Mouse (Mus musculus): Measurements from ENCODE around the gene Dhx29. TPM values are rescaled to one million over a fixed set of nuclear protein-coding genes. Genes with fewer than 3 reads are reported as not detected.

Gene Dhx29
- polyA plus RNA-seq, 1 experiment from 2014 or later: 24.8 TPM

DNA sequence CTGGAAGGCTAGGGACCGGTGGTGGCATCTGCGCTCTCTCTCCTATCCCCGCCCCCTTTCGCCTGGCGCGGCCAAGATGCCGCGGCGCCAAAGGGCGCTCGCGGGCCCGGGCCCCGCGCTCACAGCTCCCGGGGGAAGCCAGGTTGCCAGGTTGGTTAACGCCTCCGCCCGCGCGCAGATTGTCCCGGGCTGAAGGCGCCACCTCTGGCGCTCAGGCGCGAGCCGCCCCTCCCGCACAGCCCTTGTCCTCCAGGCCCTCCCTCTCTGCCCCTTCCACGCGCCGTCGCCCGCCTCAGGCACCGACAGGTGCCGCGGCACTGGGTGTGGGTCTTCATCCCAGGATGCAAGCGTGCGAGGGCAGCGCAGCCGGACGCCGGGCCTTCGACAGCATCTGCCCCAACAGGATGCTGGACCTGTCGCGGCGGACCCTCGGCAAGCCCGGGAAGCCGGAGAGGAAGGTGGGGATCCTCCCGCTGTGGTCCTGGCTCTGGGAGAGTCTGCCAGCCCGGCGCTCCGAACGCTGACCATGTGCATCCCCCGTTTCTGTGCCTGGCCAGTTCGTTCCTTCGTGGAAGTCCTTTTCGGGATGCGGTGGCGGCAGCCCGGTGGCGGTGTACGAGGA is 66.4 kb downstream of the Dhx29 start, which contains the start of gene Mcidas:
TSS of gene Mcidas (plus strand) at position 315 of the 622 bp plus-strand sequence.
- peak within 1 kb of the TSS; percentile 23 for H3K9ac ChIP-seq (ENCODE audit: low read depth, low read length)
- peaks cover 90% of the 10 kb centered on the region for H3K27me3 ChIP-seq (ENCODE audit: control insufficient read depth, insufficient read depth, low read length)
- peak within 1 kb of the TSS; percentile 78 for H3K4me2 ChIP-seq (replicated peaks; ENCODE audit: low read depth, low read length)
- peak; percentile 33; the same call in 1 of the 2 replicates for ATAC-seq (ENCODE audit: low FRiP score, low TSS enrichment)
- WGBS: under 1% methylated on average over 59 of the region's 63 CpGs
- H3K4me3 ChIP-seq (ENCODE audit: low read length): peak within 1 kb of the TSS; percentile 40
- H3K36me3 ChIP-seq (ENCODE audit: control insufficient read depth, insufficient read depth, low read length): no peaks in the 10 kb centered on the region
- H3K9me3 ChIP-seq (ENCODE audit: control insufficient read depth, low read length): no peaks in the 10 kb centered on the region
- peaks cover 19% of the 10 kb centered on the region for H3K4me1 ChIP-seq (ENCODE audit: control insufficient read depth, insufficient read depth, low read length)
- H3K27ac ChIP-seq (ENCODE audit: low read depth, low read length): no peak within 1 kb of the TSS

DNA sequence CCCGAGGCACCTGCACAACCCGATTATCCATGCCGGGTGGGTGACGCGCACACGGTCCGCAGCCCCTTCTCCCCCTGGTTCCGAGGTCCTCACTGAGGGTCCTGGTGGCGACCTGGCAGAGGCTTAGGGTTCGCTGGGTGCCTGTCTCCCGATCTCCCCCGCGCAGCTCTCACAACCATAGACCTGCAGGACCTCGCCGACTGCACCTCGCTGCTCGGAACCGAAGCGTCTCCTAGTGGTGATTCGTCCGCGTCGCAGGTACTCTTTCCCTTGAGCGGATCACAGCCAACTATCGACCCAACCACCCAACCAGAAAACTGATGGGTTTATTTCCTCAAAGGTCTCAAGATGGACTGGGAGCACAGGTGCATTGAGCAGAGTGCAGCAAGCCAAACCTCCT is 66.9 kb downstream of the Dhx29 start:
- Histone ChIP-seq H3K9ac (ENCODE audit: low read depth, low read length) (no peak overlapping the region; the same call in 1 of the 2 replicates), H3K27me3 (ENCODE audit: control insufficient read depth, insufficient read depth, low read length) (peaks cover 90% of the 10 kb centered on the region), H3K9me3 (ENCODE audit: control insufficient read depth, low read length) (no peaks in the 10 kb centered on the region), H3K4me3 (ENCODE audit: low read length) (peak overlapping the region; percentile 40), H3K4me1 (ENCODE audit: control insufficient read depth, insufficient read depth, low read length) (peaks cover 20% of the 10 kb centered on the region), H3K27ac (ENCODE audit: low read depth, low read length) (no peak overlapping the region), H3K4me2 (replicated peaks; ENCODE audit: low read depth, low read length) (peak overlapping the region; percentile 78), H3K36me3 (ENCODE audit: control insufficient read depth, insufficient read depth, low read length) (no peaks in the 10 kb centered on the region)
- ATAC-seq (ENCODE audit: low FRiP score, low TSS enrichment): peak; percentile 32
- WGBS: 1% methylated on average over 24 of the region's 25 CpGs

DNA sequence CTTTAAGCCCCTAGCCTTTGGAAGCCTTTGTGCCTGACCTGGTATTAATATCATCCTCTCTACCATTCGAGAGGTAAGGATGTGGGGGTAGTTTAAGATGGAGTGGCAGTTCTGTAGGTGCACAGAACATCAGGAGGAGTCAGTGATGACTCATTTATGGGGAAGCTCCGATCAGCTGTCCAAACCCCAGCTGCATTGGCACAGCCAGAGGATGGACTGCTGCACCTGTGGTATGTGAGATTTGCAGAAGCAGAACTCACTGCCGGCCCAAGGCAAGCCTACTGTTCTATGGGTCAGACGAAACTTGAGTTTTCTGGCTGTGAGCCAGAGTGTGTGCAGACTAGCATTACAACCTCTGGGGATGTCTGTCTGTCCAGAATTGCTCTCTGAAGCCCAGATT is 69.2 kb downstream of the Dhx29 start:
- Histone ChIP-seq H3K27ac (ENCODE audit: low read depth, low read length) (no peak overlapping the region), H3K36me3 (ENCODE audit: control insufficient read depth, insufficient read depth, low read length) (no peaks in the 10 kb centered on the region), H3K4me2 (replicated peaks; ENCODE audit: low read depth, low read length) (no peak overlapping the region), H3K4me1 (ENCODE audit: control insufficient read depth, insufficient read depth, low read length) (peaks cover 15% of the 10 kb centered on the region), H3K9me3 (ENCODE audit: control insufficient read depth, low read length) (no peaks in the 10 kb centered on the region), H3K4me3 (ENCODE audit: low read length) (no peak overlapping the region), H3K27me3 (ENCODE audit: control insufficient read depth, insufficient read depth, low read length) (peaks cover 79% of the 10 kb centered on the region), H3K9ac (ENCODE audit: low read depth, low read length) (no peak overlapping the region)
- WGBS: 44% methylated on average over 4 of the region's 4 CpGs
- ATAC-seq (ENCODE audit: low FRiP score, low TSS enrichment): no peak

GRCm38 (mm10) chr13:112997369-112997768 is 70.1 kb downstream of the Dhx29 start:
- 65% methylated on average over 6 of the region's 6 CpGs for WGBS
- H3K9ac ChIP-seq (ENCODE audit: low read depth, low read length): no peak overlapping the region
- H3K36me3 ChIP-seq (ENCODE audit: control insufficient read depth, insufficient read depth, low read length): no peaks in the 10 kb centered on the region
- no peaks in the 10 kb centered on the region for H3K9me3 ChIP-seq (ENCODE audit: control insufficient read depth, low read length)
- H3K27ac ChIP-seq (ENCODE audit: low read depth, low read length): no peak overlapping the region
- H3K4me2 ChIP-seq (replicated peaks; ENCODE audit: low read depth, low read length): no peak overlapping the region
- peaks cover 15% of the 10 kb centered on the region for H3K4me1 ChIP-seq (ENCODE audit: control insufficient read depth, insufficient read depth, low read length)
- H3K27me3 ChIP-seq (ENCODE audit: control insufficient read depth, insufficient read depth, low read length): peaks cover 74% of the 10 kb centered on the region
- no peak overlapping the region for H3K4me3 ChIP-seq (ENCODE audit: low read length)
- ATAC-seq (ENCODE audit: low FRiP score, low TSS enrichment): no peak

- H3K9me3 ChIP-seq (ENCODE audit: control insufficient read depth, low read length): no peaks in the 10 kb centered on the region
- no peak overlapping the region for H3K27ac ChIP-seq (ENCODE audit: low read depth, low read length)
- under 1% methylated on average over 46 of the region's 46 CpGs for WGBS
- H3K4me3 ChIP-seq (ENCODE audit: low read length): peak overlapping the region; percentile 43
- H3K4me2 ChIP-seq (replicated peaks; ENCODE audit: low read depth, low read length): peak overlapping the region; percentile 82
- peak; percentile 41; the same call in 1 of the 2 replicates for ATAC-seq (ENCODE audit: low FRiP score, low TSS enrichment)
- no peaks in the 10 kb centered on the region for H3K36me3 ChIP-seq (ENCODE audit: control insufficient read depth, insufficient read depth, low read length)
- peaks cover 11% of the 10 kb centered on the region for H3K4me1 ChIP-seq (ENCODE audit: control insufficient read depth, insufficient read depth, low read length)
- H3K27me3 ChIP-seq (ENCODE audit: control insufficient read depth, insufficient read depth, low read length): peaks cover 63% of the 10 kb centered on the region
- peak overlapping the region; percentile 42; the same call in 1 of the 2 replicates for H3K9ac ChIP-seq (ENCODE audit: low read depth, low read length)
Observed at GRCm38 (mm10) chr13:112998427-112999201, 71.4 kb downstream of the Dhx29 start.

- Histone ChIP-seq H3K27ac (ENCODE audit: low read depth, low read length) (no peak overlapping the region), H3K27me3 (ENCODE audit: control insufficient read depth, insufficient read depth, low read length) (peaks cover 49% of the 10 kb centered on the region), H3K4me2 (replicated peaks; ENCODE audit: low read depth, low read length) (no peak overlapping the region)
Observed at GRCm38 (mm10) chr13:113000090-113000489, 72.8 kb downstream of the Dhx29 start.

GRCm38 (mm10) chr13:113000576-113001318 is 73.5 kb downstream of the Dhx29 start:
- H3K27me3 ChIP-seq (ENCODE audit: control insufficient read depth, insufficient read depth, low read length): peaks cover 43% of the 10 kb centered on the region
- no peak overlapping the region for H3K4me3 ChIP-seq (ENCODE audit: low read length)
- no peak overlapping the region for H3K27ac ChIP-seq (ENCODE audit: low read depth, low read length)
- H3K4me2 ChIP-seq (replicated peaks; ENCODE audit: low read depth, low read length): no peak overlapping the region
- peaks cover 6% of the 10 kb centered on the region; the same call in 1 of the 2 replicates for H3K4me1 ChIP-seq (ENCODE audit: control insufficient read depth, insufficient read depth, low read length)
- no peaks in the 10 kb centered on the region for H3K9me3 ChIP-seq (ENCODE audit: control insufficient read depth, low read length)
- H3K9ac ChIP-seq (ENCODE audit: low read depth, low read length): no peak overlapping the region
- WGBS: 58% methylated on average over 9 of the region's 9 CpGs
- peak; percentile 82; the same call in 1 of the 2 replicates for ATAC-seq (ENCODE audit: low FRiP score, low TSS enrichment)
- no peaks in the 10 kb centered on the region for H3K36me3 ChIP-seq (ENCODE audit: control insufficient read depth, insufficient read depth, low read length)

More at GRCm38 (mm10) chr13:113000090-113000489, 72.8 kb downstream of the Dhx29 start:
- Histone ChIP-seq H3K4me3 (ENCODE audit: low read length) (no peak overlapping the region), H3K9me3 (ENCODE audit: control insufficient read depth, low read length) (no peaks in the 10 kb centered on the region), H3K9ac (ENCODE audit: low read depth, low read length) (no peak overlapping the region), H3K4me1 (ENCODE audit: control insufficient read depth, insufficient read depth, low read length) (peaks cover 6% of the 10 kb centered on the region; the same call in 1 of the 2 replicates), H3K36me3 (ENCODE audit: control insufficient read depth, insufficient read depth, low read length) (no peaks in the 10 kb centered on the region)
- WGBS: 78% methylated on average over 3 of the region's 3 CpGs
- no peak for ATAC-seq (ENCODE audit: low FRiP score, low TSS enrichment)

DNA sequence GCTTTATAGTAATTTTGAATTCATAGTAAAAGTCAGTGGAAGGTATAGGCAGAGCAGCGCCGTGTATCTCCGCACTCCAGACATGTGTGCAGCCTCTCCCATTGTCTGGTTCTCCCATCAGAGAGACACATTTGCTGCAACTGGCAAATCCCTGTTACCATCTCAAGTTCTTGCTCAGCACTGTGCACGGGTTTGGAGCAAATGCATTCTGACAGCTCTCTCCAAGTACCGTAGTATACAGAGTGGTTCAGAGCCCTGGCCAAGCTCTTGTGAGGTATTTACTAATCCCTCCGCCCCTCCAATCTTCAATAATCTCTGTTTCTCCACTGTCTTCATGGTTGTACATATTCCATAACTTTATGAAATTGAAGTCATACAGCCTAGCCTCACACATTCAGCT is 85.4 kb downstream of the Dhx29 start:
- H3K9ac ChIP-seq (ENCODE audit: low read depth, low read length): no peak overlapping the region
- H3K27ac ChIP-seq (ENCODE audit: low read depth, low read length): no peak overlapping the region
- no peaks in the 10 kb centered on the region for H3K4me1 ChIP-seq (ENCODE audit: control insufficient read depth, insufficient read depth, low read length)
- H3K9me3 ChIP-seq (ENCODE audit: control insufficient read depth, low read length): no peaks in the 10 kb centered on the region
- no peak for ATAC-seq (ENCODE audit: low FRiP score, low TSS enrichment)
- no peak overlapping the region for H3K4me3 ChIP-seq (ENCODE audit: low read length)
- WGBS: 81% methylated on average over 6 of the region's 6 CpGs
- no peak overlapping the region for H3K4me2 ChIP-seq (replicated peaks; ENCODE audit: low read depth, low read length)
- no peaks in the 10 kb centered on the region for H3K36me3 ChIP-seq (ENCODE audit: control insufficient read depth, insufficient read depth, low read length)
- H3K27me3 ChIP-seq (ENCODE audit: control insufficient read depth, insufficient read depth, low read length): no peaks in the 10 kb centered on the region

All from kidney, embryonic 14.5 days (tissue).